Mouse (Mus musculus) thymus, postnatal 4 days (tissue): ENCODE measurements at regions not wholly inside any gene's neighbourhood (a gene's known extent, or its start where the extent isn't known, plus 50 kb on each side); places are given as distances from the start of the nearest gene placed in this dataset.

Source experiments
- DNase-seq: peaks from one replicate; pipeline ENCODE4 v3.0.0; 2021

DNA sequence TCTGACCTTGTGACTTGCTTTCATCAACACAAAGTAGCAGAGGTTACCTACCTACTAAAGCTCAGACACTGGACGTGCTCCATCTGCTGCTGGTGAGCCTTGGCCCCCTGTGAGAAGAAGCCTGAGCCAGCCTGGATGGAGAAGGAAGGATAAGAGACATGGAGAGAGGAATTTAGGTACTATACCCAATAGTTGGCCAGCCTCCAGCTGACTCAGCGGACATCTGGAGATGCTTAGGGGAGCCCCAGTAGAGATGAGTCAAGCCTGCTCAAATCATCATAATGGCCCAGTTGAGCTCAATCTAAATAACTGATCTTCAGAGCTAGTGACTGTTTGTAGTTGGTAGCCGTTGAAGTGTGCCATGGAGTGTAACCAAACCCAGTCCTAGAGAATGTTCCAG lies 53.7 kb upstream of the Ripply2 start:
- DNase-seq: no peak

GRCm38 (mm10) chr9:86957076-86957475 lies 58.3 kb upstream of the Ripply2 start:
- DNase-seq: no peak

DNA sequence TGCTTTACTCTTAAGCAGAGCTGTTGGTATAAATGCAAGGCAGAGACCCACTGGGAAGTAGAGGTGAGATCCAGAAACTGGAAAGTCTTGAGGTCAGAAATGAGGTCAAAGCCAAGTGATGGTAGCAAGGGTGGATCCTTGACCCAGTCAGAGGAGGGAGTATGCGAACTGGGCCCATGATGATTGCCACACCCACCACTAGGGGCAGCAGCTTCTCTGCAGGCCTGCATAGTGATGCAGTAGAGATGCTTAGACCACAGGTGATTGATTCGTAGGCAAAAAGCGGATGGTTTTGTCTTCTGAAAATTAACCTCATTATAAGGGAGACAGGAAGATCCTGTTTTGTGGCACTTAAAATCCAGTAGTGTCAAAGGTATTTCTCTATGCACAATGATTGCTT lies 59.6 kb upstream of the Ripply2 start:
- DNase-seq: peak; percentile 33

GRCm38 (mm10) chr9:86951958-86952509 lies 63.3 kb upstream of the Ripply2 start:
- no peak for DNase-seq

DNA sequence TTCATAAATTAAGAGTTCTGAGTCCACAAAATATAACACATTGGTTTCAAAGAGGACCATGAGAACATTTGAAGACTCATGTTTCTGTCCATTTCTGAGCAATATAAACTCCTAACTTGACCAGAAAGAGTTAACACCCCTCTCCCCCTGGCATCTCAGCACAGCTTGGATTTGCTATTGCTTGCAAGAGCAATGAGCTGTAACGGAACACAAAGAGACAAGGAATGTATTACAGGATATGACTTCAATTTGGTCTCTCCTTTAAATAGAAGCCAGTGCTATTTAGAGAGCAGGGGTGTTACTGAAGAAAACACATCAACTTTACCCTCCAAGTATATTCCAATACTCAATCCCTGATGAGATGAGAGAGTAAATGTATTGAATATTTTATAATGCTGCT lies 65.5 kb upstream of the Ripply2 start:
- DNase-seq: no peak

DNA sequence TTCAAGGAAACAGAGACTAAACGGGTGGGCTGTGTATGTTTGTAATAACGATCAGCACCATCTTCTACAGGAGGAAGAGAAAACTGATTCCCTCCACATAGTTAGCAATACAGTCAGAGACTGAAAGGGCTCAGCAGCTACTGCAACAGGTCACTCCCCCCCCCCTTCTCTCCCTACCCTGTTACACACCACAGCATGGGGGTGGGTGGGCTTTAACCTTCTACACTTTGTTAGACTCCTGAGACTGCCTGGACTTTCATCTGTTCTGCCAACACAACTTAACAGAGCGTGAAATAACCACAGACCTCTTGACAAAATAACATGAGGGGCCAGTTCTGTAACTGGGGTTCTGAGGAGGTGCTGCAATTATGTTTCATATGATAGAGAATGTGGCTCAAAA lies 50.7 kb upstream of the Snap91 start:
- DNase-seq: no peak
